Mouse (Mus musculus) MEL (cell line): ENCODE results near the gene Gm4952. TPM values are rescaled to one million over a fixed set of nuclear protein-coding genes. Genes with fewer than 3 reads are reported as not detected.

ENCODE experiments used
- DNase-seq: peaks from one replicate; pipeline ENCODE4 v3.0.0; 2011; ENCODE audit warnings: low read depth, low spot score
- H3K27ac ChIP-seq: 2 replicates; pipeline ENCODE4 v1.5.1; 2012; ENCODE audit warnings: low read depth, mild to moderate bottlenecking, control low read depth, low read length, moderate library complexity; ENCODE audit not compliant: control insufficient read depth
- H3K27me3 ChIP-seq, 2 experiments: fragments of 150-350 bp in 1 of 2; sonication (generic) in 1 of 2; 2 replicates each; pipeline ENCODE4 v1.6.1; 2012; ENCODE audit warnings: low read length in 2 of 2, mild to moderate bottlenecking in 2 of 2, improper control_type of control experiment in 1 of 2, moderate library complexity in 1 of 2; ENCODE audit not compliant: insufficient read depth in 2 of 2, control insufficient read depth in 1 of 2
- H3K36me3 ChIP-seq, 2 experiments: 2 replicates each; pipeline ENCODE4 v1.6.1; 2012 to 2014; ENCODE audit warnings: low read length in 2 of 2, improper control_type of control experiment in 1 of 2, inconsistent platforms in 1 of 2, mild to moderate bottlenecking in 1 of 2; ENCODE audit not compliant: insufficient read depth in 2 of 2, control insufficient read depth in 1 of 2
- H3K4me1 ChIP-seq, 2 experiments: fragments of 150-350 bp in 1 of 2; sonication (generic) in 1 of 2; 2 replicates each; pipeline ENCODE4 v1.6.1; 2012; ENCODE audit warnings: low read length in 2 of 2, improper control_type of control experiment in 1 of 2, mild to moderate bottlenecking in 1 of 2; ENCODE audit not compliant: insufficient read depth in 2 of 2, control insufficient read depth in 1 of 2
- H3K4me3 ChIP-seq, 2 experiments: fragments of 150-350 bp in 1 of 2; sonication (generic) in 1 of 2; 2 replicates each; pipeline ENCODE4 v1.5.1; 2012; ENCODE audit warnings: low read depth in 2 of 2, low read length in 2 of 2, mild to moderate bottlenecking in 2 of 2, moderate library complexity in 2 of 2, control low read depth in 1 of 2, improper control_type of control experiment in 1 of 2; ENCODE audit not compliant: control insufficient read depth in 1 of 2, insufficient read depth in 1 of 2
- H3K79me2 ChIP-seq: 2 replicates; pipeline ENCODE4 v1.6.1; 2012; ENCODE audit warnings: mild to moderate bottlenecking, low read length, moderate library complexity; ENCODE audit not compliant: control insufficient read depth, poor library complexity, insufficient read depth
- H3K9ac ChIP-seq: 2 replicates; pipeline ENCODE4 v1.6.1; 2012; ENCODE audit warnings: low read depth, mild to moderate bottlenecking, control low read depth, low read length, moderate library complexity; ENCODE audit not compliant: control insufficient read depth, poor library complexity, severe bottlenecking
- H3K9me3 ChIP-seq: fragments of 150-350 bp; sonication (generic); replicated peaks from 2 replicates; pipeline ENCODE4 v1.6.1; 2012; ENCODE audit warnings: mild to moderate bottlenecking, low read length, improper control_type of control experiment, moderate library complexity; ENCODE audit not compliant: insufficient read depth
- BHLHE40 ChIP-seq: IDR thresholded peaks from 2 replicates; pipeline ENCODE4 v1.6.1; 2012; ENCODE audit warnings: low read depth, mild to moderate bottlenecking, inconsistent platforms, low read length, improper control_type of control experiment, borderline replicate concordance
- CHD2 ChIP-seq: IDR thresholded peaks from 2 replicates; pipeline ENCODE4 v1.6.1; 2011; ENCODE audit warnings: low read length, improper control_type of control experiment
- E2F4 ChIP-seq: IDR thresholded peaks from 2 replicates; pipeline ENCODE4 v1.6.1; 2011; ENCODE audit warnings: low read depth, low read length, improper control_type of control experiment, borderline replicate concordance
- ELF1 ChIP-seq: IDR thresholded peaks from 2 replicates; pipeline ENCODE4 v1.6.1; 2014; ENCODE audit warnings: low read depth, mild to moderate bottlenecking, inconsistent platforms, low read length, improper control_type of control experiment, moderate library complexity
- EP300 ChIP-seq, 2 experiments: IDR thresholded peaks; 2 replicates each; pipeline ENCODE4 v1.6.1; 2011; ENCODE audit warnings: improper control_type of control experiment in 2 of 2, low read length in 2 of 2, low read depth in 1 of 2, mild to moderate bottlenecking in 1 of 2
- GATA1 ChIP-seq: IDR thresholded peaks from 2 replicates; pipeline ENCODE4 v1.6.1; 2011; ENCODE audit warnings: low read depth, low read length, improper control_type of control experiment
- MAFK ChIP-seq: IDR thresholded peaks from 2 replicates; pipeline ENCODE4 v1.6.1; 2011; ENCODE audit warnings: low read depth, mild to moderate bottlenecking, low read length, improper control_type of control experiment, borderline replicate concordance
- MAX ChIP-seq: IDR thresholded peaks from 2 replicates; pipeline ENCODE4 v1.6.1; 2011; ENCODE audit warnings: low read length, improper control_type of control experiment
- MAZ ChIP-seq: IDR thresholded peaks from 2 replicates; pipeline ENCODE4 v1.6.1; 2012; ENCODE audit warnings: low read depth, mild to moderate bottlenecking, inconsistent platforms, low read length, improper control_type of control experiment
- MYB ChIP-seq: IDR thresholded peaks from 2 replicates; pipeline ENCODE4 v1.6.1; 2011; ENCODE audit warnings: mild to moderate bottlenecking, low read depth, low read length, improper control_type of control experiment
- NELFE ChIP-seq: IDR thresholded peaks from 2 replicates; pipeline ENCODE4 v1.6.1; 2011; ENCODE audit warnings: low read depth, low read length, improper control_type of control experiment
- POLR2AphosphoS2 ChIP-seq: IDR thresholded peaks from 2 replicates; pipeline ENCODE4 v1.6.1; 2011; ENCODE audit warnings: low read length, improper control_type of control experiment
- RCOR1 ChIP-seq: IDR thresholded peaks from 2 replicates; pipeline ENCODE4 v1.6.1; 2012; ENCODE audit warnings: low read depth, mild to moderate bottlenecking, inconsistent platforms, low read length, improper control_type of control experiment
- USF1 ChIP-seq: IDR thresholded peaks from 2 replicates; pipeline ENCODE4 v1.6.1; 2014; ENCODE audit warnings: low read depth, mild to moderate bottlenecking, inconsistent platforms, low read length, improper control_type of control experiment, moderate library complexity
- USF2 ChIP-seq, 2 experiments: IDR thresholded peaks; 2 replicates each; pipeline ENCODE4 v1.6.1; 2011 to 2012; ENCODE audit warnings: improper control_type of control experiment in 2 of 2, low read length in 2 of 2, borderline replicate concordance in 1 of 2, inconsistent platforms in 1 of 2, low read depth in 1 of 2, mild to moderate bottlenecking in 1 of 2; ENCODE audit not compliant: insufficient read depth in 1 of 2
- ZMIZ1 ChIP-seq: IDR thresholded peaks from 2 replicates; pipeline ENCODE4 v1.6.1; 2012; ENCODE audit warnings: low read depth, mild to moderate bottlenecking, inconsistent platforms, low read length, improper control_type of control experiment, moderate library complexity
- polyA plus RNA-seq, 2 experiments: library from polyadenylated mRNA; stranded (reverse) in 1 of 2; unstranded in 1 of 2; fragments of >175 nt in 1 of 2; fragments of >200 nt in 1 of 2; gene quantifications; 2 replicates each; pipeline versions ENCODE4 v1.2.1 to v1.2.4; 2012; ENCODE audit warnings: low replicate concordance in 2 of 2, low read depth in 1 of 2; ENCODE audit not compliant: insufficient read length in 2 of 2, insufficient read depth in 1 of 2, missing spikeins in 1 of 2
- total RNA-seq: library from RNA; depleted of rRNA; stranded (reverse); fragments of 300-350 nt; gene quantifications from 2 replicates; pipeline ENCODE4 v1.2.3, GENCODE M21; 2012

The Gm4952 gene
- total and polyA plus RNA-seq, 3 experiments: 0.06 TPM; not detected in 2

DNA sequence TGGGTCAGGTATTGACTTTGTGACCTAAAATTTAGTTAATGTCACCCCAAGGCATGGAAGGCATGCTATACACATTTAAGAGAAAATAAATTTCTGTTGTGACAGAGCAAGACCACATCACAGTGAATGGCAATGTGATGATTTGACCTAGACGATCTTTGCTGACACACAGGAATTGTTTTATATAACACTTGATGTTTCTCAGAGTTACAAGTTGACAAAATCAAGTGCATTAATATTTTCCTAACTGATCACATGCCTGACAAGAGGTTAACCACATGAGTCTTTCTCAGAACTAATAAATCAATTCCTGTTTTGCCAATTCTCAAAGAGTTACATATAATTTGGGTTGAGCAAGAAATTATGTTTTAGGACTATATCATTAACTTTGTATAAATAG, 13.9 kb downstream of the Gm4952 start:
- H3K9ac ChIP-seq: no peak overlapping the region
- no peak for DNase-seq
- no peaks in the 10 kb centered on the region for H3K4me1 ChIP-seq
- H3K4me3 ChIP-seq: no peak overlapping the region
- no peaks in the 10 kb centered on the region for H3K27me3 ChIP-seq
- TF ChIP-seq ZMIZ1 (no peak), EP300 (IDR thresholded peaks at IDR 0.05; ENCODE audit: low read depth in 1 of 2, low read length in 2 of 2) (no peak)
- TF ChIP-seq, all 39 proteins: peak for 0
- Histone ChIP-seq H3K9me3 (no peaks in the 10 kb centered on the region), H3K27ac (no peak overlapping the region), H3K79me2 (no peaks in the 10 kb centered on the region), H3K36me3 (no peaks in the 10 kb centered on the region)

DNA sequence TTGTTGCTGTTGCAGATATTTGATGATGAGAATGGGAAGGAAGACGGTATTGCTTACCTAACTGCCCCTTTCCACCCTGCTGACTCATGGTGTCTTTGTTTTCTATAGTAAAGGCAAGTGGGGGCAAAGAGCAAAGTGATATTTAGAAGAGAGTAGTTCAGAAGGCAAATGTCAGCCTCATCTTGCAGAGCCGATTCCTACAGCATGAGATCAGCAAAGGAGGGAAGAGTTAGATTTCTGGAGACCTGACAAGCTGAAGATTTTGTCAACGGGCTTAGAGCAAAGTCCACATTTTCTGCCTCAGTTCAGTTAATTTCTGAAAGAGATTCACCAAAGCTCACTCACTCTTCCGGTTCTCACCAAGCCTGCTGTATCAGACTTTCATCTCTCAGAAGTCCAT, 33.4 kb downstream of the Gm4952 start, which contains the start of gene Glyat:
Glyat (plus strand) TSS at position 133 of the 400 bp plus-strand sequence.
- Histone ChIP-seq H3K27ac (no peak within 1 kb of the TSS), H3K9ac (no peak within 1 kb of the TSS), H3K9me3 (no peaks in the 10 kb centered on the region), H3K27me3 (no peaks in the 10 kb centered on the region; a peak in 2 of 4 replicates), H3K36me3 (no peaks in the 10 kb centered on the region), H3K4me3 (no peak within 1 kb of the TSS), H3K79me2 (no peaks in the 10 kb centered on the region), H3K4me1 (no peaks in the 10 kb centered on the region)
- DNase-seq: no peak
- no peak for TF ChIP-seq POLR2AphosphoS2

DNA sequence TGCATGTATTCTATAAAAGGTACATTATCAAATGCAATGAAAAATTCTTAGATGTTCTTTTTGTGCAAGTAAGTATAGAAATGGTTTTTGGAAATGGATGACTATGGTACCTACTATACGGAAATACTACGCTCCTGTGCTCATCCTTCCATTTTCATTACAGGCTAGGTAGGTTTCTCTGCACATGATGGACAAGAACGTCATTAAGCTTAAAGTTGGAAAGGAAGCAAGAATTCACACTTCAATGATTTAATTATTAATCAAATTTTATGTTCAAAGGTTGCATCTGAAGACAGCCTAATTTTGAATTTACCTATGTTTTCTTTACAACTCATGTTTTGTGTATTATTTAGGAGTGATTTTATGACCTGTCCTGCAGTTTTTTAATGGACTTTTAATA, 34.5 kb downstream of the Gm4952 start:
- TF ChIP-seq USF2 (IDR thresholded peaks at IDR 0.05; ENCODE audit: borderline replicate concordance in 1 of 2, insufficient read depth in 1 of 2, low read depth in 1 of 2, low read length in 2 of 2) (no peak), MAZ (no peak), ELF1 (no peak), MAFK (no peak), BHLHE40 (no peak), USF1 (no peak), E2F4 (no peak), MYB (no peak), NELFE (no peak), GATA1 (no peak), RCOR1 (no peak), CHD2 (no peak), MAX (no peak)
- no peak overlapping the region for H3K27ac ChIP-seq
- H3K36me3 ChIP-seq: no peaks in the 10 kb centered on the region
- H3K4me3 ChIP-seq: no peak overlapping the region
- no peak overlapping the region for H3K9ac ChIP-seq
- H3K4me1 ChIP-seq: no peaks in the 10 kb centered on the region
- no peaks in the 10 kb centered on the region for H3K79me2 ChIP-seq
- H3K9me3 ChIP-seq: no peaks in the 10 kb centered on the region
- no peak for DNase-seq
- H3K27me3 ChIP-seq: no peaks in the 10 kb centered on the region; a peak in 2 of 4 replicates
